Mouse (Mus musculus) testis, adult 2 months (tissue): ENCODE measurements around the gene Rnf145.

ENCODE experiments used
- CTCF ChIP-seq: fragments of 200-500 bp; IDR thresholded peaks from 2 replicates; pipeline ENCODE4 v1.5.1; 2012; ENCODE audit warnings: low read depth, mild to moderate bottlenecking, inconsistent platforms, low read length, moderate library complexity; ENCODE audit not compliant: control insufficient read depth, insufficient read depth, insufficient replicate concordance
- POLR2A ChIP-seq: fragments of 200-500 bp; IDR thresholded peaks from 2 replicates; pipeline ENCODE4 v1.6.1; 2012; ENCODE audit warnings: low read depth, mild to moderate bottlenecking, inconsistent platforms, low read length, moderate library complexity; ENCODE audit not compliant: control insufficient read depth

DNA sequence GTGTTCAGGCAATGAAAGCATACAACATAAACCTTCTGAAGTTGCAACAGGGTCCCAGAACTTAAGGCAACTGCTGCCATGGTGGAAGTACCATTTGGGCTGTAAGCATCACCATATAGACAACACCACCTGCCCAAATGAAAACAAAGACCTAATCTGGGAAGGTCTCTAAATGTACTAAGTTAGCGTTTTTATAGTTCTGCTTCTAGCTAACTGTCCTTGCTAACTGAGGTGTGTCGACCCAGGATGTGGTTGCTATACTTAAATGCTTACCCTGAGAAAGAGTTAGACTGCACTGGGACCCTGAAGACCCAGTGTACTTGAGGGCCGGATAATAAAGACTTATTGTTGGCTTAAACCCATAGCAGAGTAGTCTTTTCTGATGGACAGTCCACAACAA, 43.3 kb upstream of the Rnf145 start:
- no peak for TF ChIP-seq CTCF
- no peak for TF ChIP-seq POLR2A
